Mouse (Mus musculus) liver, embryonic 14.5 days (tissue): Measurements from ENCODE around the gene Plppr1.

Source experiments
- CTCF ChIP-seq: IDR thresholded peaks from 2 replicates; pipeline ENCODE4 v1.5.1; 2016; ENCODE audit warnings: antibody characterized with exemption, low read depth, control low read depth
- EP300 ChIP-seq: IDR thresholded peaks from 2 replicates; pipeline ENCODE4 v1.6.1; 2016; ENCODE audit warnings: antibody characterized with exemption, low read depth

DNA sequence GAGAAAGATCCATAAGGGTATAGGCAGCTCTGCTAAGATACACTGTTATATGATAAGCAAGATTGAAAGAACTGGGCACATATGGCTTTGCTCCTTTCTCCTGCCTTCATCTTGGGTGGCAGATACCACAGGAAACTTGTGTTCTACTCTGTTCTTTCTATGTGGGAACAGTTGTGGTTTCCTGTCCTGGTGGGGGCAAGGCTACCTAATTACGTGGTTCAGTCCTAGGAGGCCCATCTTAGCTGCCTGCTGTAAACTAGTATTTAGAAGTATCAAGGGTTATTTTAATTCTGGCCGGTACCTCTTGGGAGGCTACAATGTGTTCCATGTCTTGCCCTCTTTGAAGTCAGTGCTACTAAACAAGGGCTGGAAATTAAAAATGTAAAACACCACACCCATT is 186.2 kb downstream of the Plppr1 start:
- no peak for TF ChIP-seq CTCF
- TF ChIP-seq EP300, result no peak
